Mouse (Mus musculus) cerebellum, adult (tissue): ENCODE measurements around the gene Klk6.

ENCODE experiments used
- ATAC-seq: cut with Nextera tagmentation; 2 replicates; pipeline ENCODE4 v1.9.2; 2017; ENCODE audit warnings: mild to moderate bottlenecking, moderate library complexity, mixed read lengths; ENCODE audit not compliant: insufficient number of reproducible peaks, low FRiP score, low TSS enrichment

Klk6 gene

GRCm38 (mm10) chr7:43816746-43817145 lies 7.6 kb upstream of the Klk6 start:
- ATAC-seq, result no peak

- ATAC-seq, result no peak
Observed at GRCm38 (mm10) chr7:43821581-43821980, 2.7 kb upstream of the Klk6 start.

GRCm38 (mm10) chr7:43826056-43826455 lies 1.8 kb downstream of the Klk6 start:
- ATAC-seq, result no peak

- no peak for ATAC-seq
Observed at GRCm38 (mm10) chr7:43827706-43828105, 3.4 kb downstream of the Klk6 start.

- ATAC-seq, result no peak
Observed at GRCm38 (mm10) chr7:43829006-43829405, 4.7 kb downstream of the Klk6 start.

GRCm38 (mm10) chr7:43841701-43842100 lies 17.4 kb downstream of the Klk6 start, which contains the start of gene Klk5:
Gene Klk5, plus strand, starts transcription at chr7:43841971.
- ATAC-seq, result no peak

GRCm38 (mm10) chr7:43843801-43844200 lies 19.5 kb downstream of the Klk6 start:
- no peak for ATAC-seq

GRCm38 (mm10) chr7:43851616-43852015 lies 27.3 kb downstream of the Klk6 start:
- no peak for ATAC-seq

GRCm38 (mm10) chr7:43854642-43855380 lies 30.5 kb downstream of the Klk6 start:
- ATAC-seq, result no peak

- ATAC-seq, result no peak
Observed at GRCm38 (mm10) chr7:43855709-43856108, 31.4 kb downstream of the Klk6 start.

- ATAC-seq, result no peak
Observed at GRCm38 (mm10) chr7:43856307-43856706, 32.0 kb downstream of the Klk6 start.

- no peak for ATAC-seq
Observed at GRCm38 (mm10) chr7:43857501-43857900, 33.2 kb downstream of the Klk6 start.

GRCm38 (mm10) chr7:43860411-43860810 lies 36.1 kb downstream of the Klk6 start:
- no peak for ATAC-seq

- no peak for ATAC-seq
Observed at GRCm38 (mm10) chr7:43873237-43873636, 48.9 kb downstream of the Klk6 start.

GRCm38 (mm10) chr7:43873674-43874073 lies 49.4 kb downstream of the Klk6 start:
- no peak for ATAC-seq

GRCm38 (mm10) chr7:43874868-43875375 lies 50.6 kb downstream of the Klk6 start:
- no peak for ATAC-seq

- ATAC-seq, result no peak
Observed at GRCm38 (mm10) chr7:43876444-43876843, 52.1 kb downstream of the Klk6 start.

GRCm38 (mm10) chr7:43878281-43878680 lies 54.0 kb downstream of the Klk6 start:
- no peak for ATAC-seq

GRCm38 (mm10) chr7:43880912-43881311 lies 56.6 kb downstream of the Klk6 start, which contains the start of gene Klk4:
Gene Klk4, plus strand, starts transcription at chr7:43881160.
- no peak for ATAC-seq
